Comparison of ENCODE assay signal across 8 mouse cellular contexts in the genomic region with DNA sequence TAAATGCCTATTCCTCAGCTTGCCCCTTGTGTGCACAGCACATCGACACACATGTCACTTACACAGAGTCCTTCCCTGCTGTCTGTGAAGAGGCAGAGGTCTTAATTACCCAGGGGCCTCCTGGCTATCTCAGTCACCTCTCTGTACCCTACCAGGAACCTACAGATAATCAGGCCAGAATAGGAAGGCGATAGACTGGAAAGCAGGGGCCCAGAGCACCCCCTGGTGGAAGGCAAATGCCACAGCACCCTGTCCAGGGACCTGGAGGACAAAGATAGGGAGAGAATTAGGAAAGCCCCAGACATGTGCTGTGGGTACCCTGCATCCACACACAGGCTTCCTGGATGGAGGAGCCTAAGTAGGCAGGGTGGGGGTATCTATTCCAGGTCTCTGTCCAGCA. TPM values are rescaled to one million over a fixed set of nuclear protein-coding genes. Genes with fewer than 3 reads are reported as not detected.
DNase-seq lines count a peak whose midpoint lies in the region; ATAC-seq and TF ChIP-seq lines count a peak whose summit lies in the region.

No protein-coding gene starts in this region.

- no peak overlapping the region for H3K27ac ChIP-seq in hindbrain, embryonic 11.5 days (ENCODE audit: low read depth, low read length)
- no peak overlapping the region for H3K27ac ChIP-seq in hindbrain, embryonic 16.5 days (ENCODE audit: low read depth, low read length)
- no peak overlapping the region for H3K27ac ChIP-seq in forebrain, embryonic 15.5 days (replicated peaks)
- no peak overlapping the region for H3K27ac ChIP-seq in intestine, embryonic 16.5 days (ENCODE audit: low read length)
- H3K27ac ChIP-seq in spleen, adult 2 months (ENCODE audit: insufficient read depth, low read length) = no peak overlapping the region

- TF ChIP-seq CTCF in spleen, adult 2 months (IDR thresholded peaks at IDR 0.05; ENCODE audit: extremely low read depth, insufficient read depth, insufficient read length, insufficient replicate concordance) = peak; percentile 88; the same call in 1 of the 2 replicates

- no peak overlapping the region for H3K9ac ChIP-seq in hindbrain, embryonic 11.5 days (ENCODE audit: low read depth, low read length)
- H3K9ac ChIP-seq in hindbrain, embryonic 16.5 days (ENCODE audit: low read depth, low read length) = no peak overlapping the region
- no peak overlapping the region for H3K9ac ChIP-seq in forebrain, embryonic 15.5 days (replicated peaks)
- H3K9ac ChIP-seq in intestine, embryonic 16.5 days (ENCODE audit: low read depth, low read length) = 0 out of 2 replicates have a peak overlapping the region, but pooled peaks have one; percentile 10

- ATAC-seq in hindbrain, embryonic 11.5 days (ENCODE audit: low FRiP score) = no peak
- ATAC-seq in hindbrain, embryonic 16.5 days = no peak
- peak; percentile 43 for ATAC-seq in CD4-positive, CD25-positive, alpha-beta regulatory T cell, adult 4 months
- ATAC-seq in forebrain, embryonic 15.5 days (replicated peaks) = 0 out of 2 replicates have a peak, but pooled peaks have one; percentile 23
- ATAC-seq in intestine, embryonic 16.5 days = peak; percentile 26; the same call in 1 of the 2 replicates

- H3K4me3 ChIP-seq in hindbrain, embryonic 11.5 days (ENCODE audit: low read depth, low read length) = no peak overlapping the region
- no peak overlapping the region for H3K4me3 ChIP-seq in hindbrain, embryonic 16.5 days (ENCODE audit: low read length)
- no peak overlapping the region for H3K4me3 ChIP-seq in forebrain, embryonic 15.5 days
- H3K4me3 ChIP-seq in intestine, embryonic 16.5 days (ENCODE audit: low read length) = no peak overlapping the region
- no peak overlapping the region for H3K4me3 ChIP-seq in spleen, adult 2 months (ENCODE audit: extremely low read depth, insufficient read depth, insufficient read length)

- no peaks in the 10 kb centered on the region for H3K9me3 ChIP-seq in hindbrain, embryonic 11.5 days (ENCODE audit: control insufficient read depth, low read length)
- H3K9me3 ChIP-seq in hindbrain, embryonic 16.5 days (ENCODE audit: control insufficient read depth, low read length) = no peaks in the 10 kb centered on the region
- no peaks in the 10 kb centered on the region for H3K9me3 ChIP-seq in forebrain, embryonic 15.5 days
- no peaks in the 10 kb centered on the region for H3K9me3 ChIP-seq in intestine, embryonic 16.5 days (ENCODE audit: control insufficient read depth, low read length)

- TF ChIP-seq POLR2A in spleen, adult 2 months (IDR thresholded peaks at IDR 0.05; ENCODE audit: low read depth, low read length) = no peak

- H3K27me3 ChIP-seq in hindbrain, embryonic 11.5 days (ENCODE audit: control insufficient read depth, insufficient read depth, low read length) = peaks cover 26% of the 10 kb centered on the region
- peaks cover 12% of the 10 kb centered on the region for H3K27me3 ChIP-seq in hindbrain, embryonic 16.5 days (replicated peaks; ENCODE audit: control insufficient read depth, insufficient read depth, low read length)
- H3K27me3 ChIP-seq in forebrain, embryonic 15.5 days = peaks cover 13% of the 10 kb centered on the region; the same call in 1 of the 2 replicates
- 0 out of 2 replicates have a peak, but pooled peaks cover 4% of the 10 kb centered on the region for H3K27me3 ChIP-seq in intestine, embryonic 16.5 days (replicated peaks; ENCODE audit: control insufficient read depth, insufficient read depth, low read length)
- no peaks in the 10 kb centered on the region for H3K27me3 ChIP-seq in spleen, adult 2 months (ENCODE audit: control insufficient read depth, insufficient read depth, low read length)

- H3K4me1 ChIP-seq in hindbrain, embryonic 11.5 days (replicated peaks; ENCODE audit: control insufficient read depth, insufficient read depth, low read length) = peaks cover 6% of the 10 kb centered on the region; the same call in 1 of the 2 replicates
- peaks cover 8% of the 10 kb centered on the region; the same call in 1 of the 2 replicates for H3K4me1 ChIP-seq in hindbrain, embryonic 16.5 days (ENCODE audit: control insufficient read depth, insufficient read depth, low read depth, low read length)
- peaks cover 13% of the 10 kb centered on the region for H3K4me1 ChIP-seq in forebrain, embryonic 15.5 days
- peaks cover 34% of the 10 kb centered on the region for H3K4me1 ChIP-seq in intestine, embryonic 16.5 days (ENCODE audit: control insufficient read depth, insufficient read depth, low read length)
- H3K4me1 ChIP-seq in spleen, adult 2 months (ENCODE audit: control insufficient read depth, insufficient read depth, insufficient read length) = peaks cover 17% of the 10 kb centered on the region

- H3K4me2 ChIP-seq in hindbrain, embryonic 11.5 days (replicated peaks; ENCODE audit: low read depth, low read length) = no peak overlapping the region
- H3K4me2 ChIP-seq in hindbrain, embryonic 16.5 days (ENCODE audit: low read length) = no peak overlapping the region
- no peak overlapping the region for H3K4me2 ChIP-seq in forebrain, embryonic 15.5 days (replicated peaks)
- no peak overlapping the region for H3K4me2 ChIP-seq in intestine, embryonic 16.5 days (ENCODE audit: low read depth, low read length)

- peak; percentile 83 for DNase-seq in hindbrain, embryonic 11.5 days (ENCODE audit: low spot score)
- DNase-seq in c-Kit-positive CD71-positive TER-119-negative erythroid progenitor cells, embryonic 14.5 days (ENCODE audit: low read depth) = peak; percentile 68
- peak; percentile 70 for DNase-seq in lung, postnatal 36 days
- peak in 1 of 2 experiments; percentile 63 for DNase-seq in spleen, adult 2 months (ENCODE audit: low read depth in 1 of 2, low spot score in 2 of 2)

- WGBS in hindbrain, embryonic 11.5 days = 23% methylated on average over 2 of the region's 2 CpGs
- WGBS in hindbrain, embryonic 16.5 days = 14% methylated on average over 2 of the region's 2 CpGs
- WGBS in forebrain, embryonic 15.5 days = 21% methylated on average over 2 of the region's 2 CpGs
- WGBS in intestine, embryonic 16.5 days = 20% methylated on average over 2 of the region's 2 CpGs
- WGBS in spleen, adult 2 months = 28% methylated on average over 2 of the region's 2 CpGs

- H3K36me3 ChIP-seq in hindbrain, embryonic 11.5 days (ENCODE audit: control insufficient read depth, insufficient read depth, low read length) = no peaks in the 10 kb centered on the region
- no peaks in the 10 kb centered on the region for H3K36me3 ChIP-seq in hindbrain, embryonic 16.5 days (ENCODE audit: control insufficient read depth, insufficient read depth, low read length)
- H3K36me3 ChIP-seq in forebrain, embryonic 15.5 days = no peaks in the 10 kb centered on the region
- H3K36me3 ChIP-seq in intestine, embryonic 16.5 days (ENCODE audit: control insufficient read depth, insufficient read depth, low read length) = no peaks in the 10 kb centered on the region
- H3K36me3 ChIP-seq in spleen, adult 2 months (ENCODE audit: control insufficient read depth, insufficient read depth, low read length) = no peaks in the 10 kb centered on the region

RNA-seq across cellular contexts. Expression of gene Adssl1, which starts 3.9 kb away (rescaled TPM):
- 2.1 and 2.6 TPM in 2 replicates for polyA plus RNA-seq in hindbrain, embryonic 11.5 days (2014; fragmentation: Nextera tagmentation; extraction: Ambion mirVana)
- 7.7 and 7.9 TPM in 2 replicates for polyA plus RNA-seq in hindbrain, embryonic 16.5 days (2015; fragmentation: Nextera tagmentation; extraction: Ambion mirVana)
- 1 to 10 TPM; 2.0 to 2.3 TPM for polyA plus RNA-seq in CD4-positive, CD25-positive, alpha-beta regulatory T cell, adult 4 months (2017; shearing (Covaris generic))
- 2.0 and 2.2 TPM in 2 replicates for polyA plus RNA-seq in forebrain, embryonic 15.5 days (2015; fragmentation: Nextera tagmentation; extraction: Ambion mirVana)
- 2.1 and 2.7 TPM in 2 replicates for polyA plus RNA-seq in intestine, embryonic 16.5 days (2015; fragmentation: Nextera tagmentation; extraction: Ambion mirVana)
- polyA plus RNA-seq in spleen, adult 2 months (2012; rRNA removed) = 10.7 and 18.8 TPM in 2 replicates

RNA-seq across cellular contexts. Expression of gene Siva1, which starts 20.7 kb away (rescaled TPM):
- polyA plus RNA-seq in hindbrain, embryonic 11.5 days (2014; fragmentation: Nextera tagmentation; extraction: Ambion mirVana) = 178 and 182 TPM in 2 replicates
- 48.1 and 57.5 TPM in 2 replicates for polyA plus RNA-seq in hindbrain, embryonic 16.5 days (2015; fragmentation: Nextera tagmentation; extraction: Ambion mirVana)
- polyA plus RNA-seq in CD4-positive, CD25-positive, alpha-beta regulatory T cell, adult 4 months (2017; shearing (Covaris generic)) = 10 to 100 TPM; 30.9 to 37.1 TPM
- 77.2 and 91.2 TPM in 2 replicates for polyA plus RNA-seq in forebrain, embryonic 15.5 days (2015; fragmentation: Nextera tagmentation; extraction: Ambion mirVana)
- 168 and 186 TPM in 2 replicates for polyA plus RNA-seq in intestine, embryonic 16.5 days (2015; fragmentation: Nextera tagmentation; extraction: Ambion mirVana)
- polyA plus RNA-seq in spleen, adult 2 months (2012; rRNA removed) = 31.6 and 42.5 TPM in 2 replicates

RNA-seq across cellular contexts. Expression of gene Inf2, which starts 35.2 kb away (rescaled TPM):
- polyA plus RNA-seq in hindbrain, embryonic 11.5 days (2014; fragmentation: Nextera tagmentation; extraction: Ambion mirVana) = 1.2 and 1.4 TPM in 2 replicates
- polyA plus RNA-seq in hindbrain, embryonic 16.5 days (2015; fragmentation: Nextera tagmentation; extraction: Ambion mirVana) = 1.0 and 1.1 TPM in 2 replicates
- polyA plus RNA-seq in CD4-positive, CD25-positive, alpha-beta regulatory T cell, adult 4 months (2017; shearing (Covaris generic)) = 10 to 100 TPM in 1 of 2 experiments, 1 to 10 TPM in 1; 9.1 to 12.2 TPM
- 3.0 and 3.9 TPM in 2 replicates for polyA plus RNA-seq in forebrain, embryonic 15.5 days (2015; fragmentation: Nextera tagmentation; extraction: Ambion mirVana)
- polyA plus RNA-seq in intestine, embryonic 16.5 days (2015; fragmentation: Nextera tagmentation; extraction: Ambion mirVana) = 1.6 and 2.6 TPM in 2 replicates
- 39.9 and 40.1 TPM in 2 replicates for polyA plus RNA-seq in spleen, adult 2 months (2012; rRNA removed)

RNA-seq across cellular contexts. Expression of gene Akt1, which starts 50.9 kb away (rescaled TPM):
- 50.8 and 76.5 TPM in 2 replicates for polyA plus RNA-seq in hindbrain, embryonic 11.5 days (2014; fragmentation: Nextera tagmentation; extraction: Ambion mirVana)
- 55.6 and 62.3 TPM in 2 replicates for polyA plus RNA-seq in hindbrain, embryonic 16.5 days (2015; fragmentation: Nextera tagmentation; extraction: Ambion mirVana)
- polyA plus RNA-seq in CD4-positive, CD25-positive, alpha-beta regulatory T cell, adult 4 months (2017; shearing (Covaris generic)) = 10 to 100 TPM; 14.6 to 18.4 TPM
- polyA plus RNA-seq in forebrain, embryonic 15.5 days (2015; fragmentation: Nextera tagmentation; extraction: Ambion mirVana) = 79.1 and 147 TPM in 2 replicates
- polyA plus RNA-seq in intestine, embryonic 16.5 days (2015; fragmentation: Nextera tagmentation; extraction: Ambion mirVana) = 56.5 and 65.5 TPM in 2 replicates
- polyA plus RNA-seq in spleen, adult 2 months (2012; rRNA removed) = 105 and 137 TPM in 2 replicates

RNA-seq across cellular contexts. Expression of gene Zbtb42, which starts 54.9 kb away (rescaled TPM):
- 4.3 and 7.0 TPM in 2 replicates for polyA plus RNA-seq in hindbrain, embryonic 11.5 days (2014; fragmentation: Nextera tagmentation; extraction: Ambion mirVana)
- polyA plus RNA-seq in hindbrain, embryonic 16.5 days (2015; fragmentation: Nextera tagmentation; extraction: Ambion mirVana) = 2.4 and 4.0 TPM in 2 replicates
- 1 to 10 TPM; 2.8 to 2.9 TPM for polyA plus RNA-seq in CD4-positive, CD25-positive, alpha-beta regulatory T cell, adult 4 months (2017; shearing (Covaris generic))
- polyA plus RNA-seq in forebrain, embryonic 15.5 days (2015; fragmentation: Nextera tagmentation; extraction: Ambion mirVana) = 0.98 TPM in 2 replicates
- 6.8 and 8.2 TPM in 2 replicates for polyA plus RNA-seq in intestine, embryonic 16.5 days (2015; fragmentation: Nextera tagmentation; extraction: Ambion mirVana)
- polyA plus RNA-seq in spleen, adult 2 months (2012; rRNA removed) = 7.6 and 11.5 TPM in 2 replicates

Comparison
In these comparisons a context has a peak if more than half of its experiments do, and no peak if none do; other contexts are left out.
1. ATAC-seq: peak in CD4-positive, CD25-positive, alpha-beta regulatory T cell, adult 4 months (single experiment), forebrain, embryonic 15.5 days (single experiment) and intestine, embryonic 16.5 days (single experiment); none in hindbrain, embryonic 11.5 days (single experiment) and hindbrain, embryonic 16.5 days (single experiment).